8 mouse cellular contexts compared by ENCODE assay signal in genomic region chr2:177498067-177498466, GRCm38 (mm10). TPM values are rescaled to one million over a fixed set of nuclear protein-coding genes. Genes with fewer than 3 reads are reported as not detected.
DNase-seq lines count a peak whose midpoint lies in the region; ATAC-seq lines count a peak whose summit lies in the region.
"Not testable (repeated sequence)": the region's sequence is repeated elsewhere in the genome, so short reads cannot be mapped to it uniquely, and the experiment has no call there.

Gene Gm14403 (plus strand): TSS chr2:177498215.

- H3K27me3 ChIP-seq in embryonic facial prominence, embryonic 11.5 days (ENCODE audit: control insufficient read depth, insufficient read depth, low read length); liver, embryonic 16.5 days (ENCODE audit: control insufficient read depth, insufficient read depth, low read depth, low read length); neural tube, embryonic 13.5 days: not testable (repeated sequence)

- H3K4me2 ChIP-seq in embryonic facial prominence, embryonic 11.5 days (ENCODE audit: low read depth, low read length): peak within 1 kb of the TSS; percentile 30; the same call in 1 of the 2 replicates
- H3K4me2 ChIP-seq in liver, embryonic 16.5 days (ENCODE audit: low read depth, low read length): peak within 1 kb of the TSS; percentile 41; the same call in 1 of the 2 replicates
- H3K4me2 ChIP-seq in neural tube, embryonic 13.5 days: peak within 1 kb of the TSS; percentile 40

- not testable (repeated sequence) for H3K4me1 ChIP-seq in embryonic facial prominence, embryonic 11.5 days (ENCODE audit: control insufficient read depth, insufficient read depth, low read length); liver, embryonic 16.5 days (ENCODE audit: control insufficient read depth, low read depth, low read length); neural tube, embryonic 13.5 days (replicated peaks)

- not testable (repeated sequence) for H3K9me3 ChIP-seq in embryonic facial prominence, embryonic 11.5 days (replicated peaks; ENCODE audit: control insufficient read depth, low read length); liver, embryonic 16.5 days (replicated peaks; ENCODE audit: control insufficient read depth, low read length); neural tube, embryonic 13.5 days

- not testable (repeated sequence) for H3K9ac ChIP-seq in embryonic facial prominence, embryonic 11.5 days (replicated peaks; ENCODE audit: low read length); liver, embryonic 16.5 days (ENCODE audit: low read depth, low read length); neural tube, embryonic 13.5 days

- DNase-seq in adrenal gland, postnatal 14 days: peak; percentile 46
- peak; percentile 20 for DNase-seq in embryonic facial prominence, embryonic 11.5 days (ENCODE audit: low spot score)
- DNase-seq in heart, adult 18-20 months: peak; percentile 78 to 86
- peak; percentile 6 for DNase-seq in induced T-regulatory cell, adult 2 months (ENCODE audit: low read depth)
- peak; percentile 34 to 47 for DNase-seq in layer of hippocampus, postnatal 10 days (ENCODE audit: low spot score in 2 of 2)
- DNase-seq in urinary bladder, adult 2 months (ENCODE audit: low spot score): not testable (repeated sequence)

- not testable (repeated sequence) for ATAC-seq in embryonic facial prominence, embryonic 11.5 days (replicated peaks; ENCODE audit: insufficient number of reproducible peaks, low FRiP score, low TSS enrichment, low read depth); liver, embryonic 16.5 days (ENCODE audit: low read depth); neural tube, embryonic 13.5 days (ENCODE audit: low read depth)

- H3K4me3 ChIP-seq in embryonic facial prominence, embryonic 11.5 days (ENCODE audit: low read depth, low read length): peak within 1 kb of the TSS; percentile 27
- peak within 1 kb of the TSS; percentile 50 for H3K4me3 ChIP-seq in liver, embryonic 16.5 days (ENCODE audit: low read depth, low read length)
- peak within 1 kb of the TSS; percentile 31 for H3K4me3 ChIP-seq in neural tube, embryonic 13.5 days

- not testable (repeated sequence) for H3K27ac ChIP-seq in embryonic facial prominence, embryonic 11.5 days (replicated peaks; ENCODE audit: low read depth, low read length); liver, embryonic 16.5 days (ENCODE audit: low read length); neural tube, embryonic 13.5 days (replicated peaks)

- WGBS in embryonic facial prominence, embryonic 11.5 days: 20% methylated on average over 7 of the region's 7 CpGs
- 12% methylated on average over 7 of the region's 7 CpGs for WGBS in liver, embryonic 16.5 days (ENCODE audit: insufficient replicate concordance)
- 24% methylated on average over 7 of the region's 7 CpGs for WGBS in neural tube, embryonic 13.5 days

- H3K36me3 ChIP-seq in embryonic facial prominence, embryonic 11.5 days (replicated peaks; ENCODE audit: control insufficient read depth, insufficient read depth, low read depth, low read length); liver, embryonic 16.5 days (ENCODE audit: control insufficient read depth, insufficient read depth); neural tube, embryonic 13.5 days: not testable (repeated sequence)

RNA-seq across cellular contexts. Expression of gene Gm14403, which starts in this region (rescaled TPM):
- total RNA-seq in adrenal gland, postnatal 14 days (2021): 45.9 and 50.1 TPM in 2 replicates
- polyA plus RNA-seq in embryonic facial prominence, embryonic 11.5 days (2014; fragmentation: Nextera tagmentation; extraction: Ambion mirVana): 8.5 and 10.1 TPM in 2 replicates
- total RNA-seq in heart, adult 18-20 months (2021): 10 to 100 TPM; 79.4 to 81.1 TPM
- 10 to 100 TPM; 28.2 to 29.1 TPM for total RNA-seq in layer of hippocampus, postnatal 10 days (2021)
- 2.1 and 2.9 TPM in 2 replicates for polyA plus RNA-seq in liver, embryonic 16.5 days (2015; fragmentation: Nextera tagmentation; extraction: Ambion mirVana)
- 2.5 TPM in 2 replicates for polyA plus RNA-seq in neural tube, embryonic 13.5 days (2015; fragmentation: Nextera tagmentation; extraction: Ambion mirVana)
- 13.7 and 14.0 TPM in 2 replicates for polyA plus RNA-seq in urinary bladder, adult 2 months (2012; rRNA removed)
